Mouse (Mus musculus) myocyte (in vitro differentiated cells): ENCODE measurements around the gene Slco3a1. TPM values are rescaled to one million over a fixed set of nuclear protein-coding genes. Genes with fewer than 3 reads are reported as not detected.

Source experiments
- H3K27me3 ChIP-seq: one replicate; pipeline ENCODE4 v1.6.1; 2011; ENCODE audit not compliant: control insufficient read depth, insufficient read depth, insufficient read length
- H3K36me3 ChIP-seq: one replicate; pipeline ENCODE4 v1.6.1; 2011; ENCODE audit not compliant: control insufficient read depth, insufficient read depth
- H3K4me2 ChIP-seq: one replicate; pipeline ENCODE4 v1.6.1; 2011; ENCODE audit warnings: low read depth, control low read depth
- H3K4me3 ChIP-seq: one replicate; pipeline ENCODE4 v1.5.1; 2011; ENCODE audit warnings: mild to moderate bottlenecking, control low read depth, moderate library complexity
- H3K79me2 ChIP-seq: one replicate; pipeline ENCODE4 v1.6.1; 2011; ENCODE audit not compliant: control insufficient read depth, insufficient read depth
- H3ac ChIP-seq: one replicate; pipeline ENCODE4 v1.6.1; 2011; ENCODE audit not compliant: control insufficient read depth, insufficient read length
- CEBPB ChIP-seq: IDR thresholded peaks from 2 replicates; pipeline ENCODE4 v1.6.1; 2011; ENCODE audit warnings: mild to moderate bottlenecking, moderate library complexity; ENCODE audit not compliant: poor library complexity, insufficient read depth, severe bottlenecking
- E2F4 ChIP-seq: IDR thresholded peaks from one replicate; pipeline ENCODE4 v1.6.1; 2011; ENCODE audit warnings: mild to moderate bottlenecking, control low read depth, moderate library complexity; ENCODE audit not compliant: insufficient read depth
- MAX ChIP-seq: IDR thresholded peaks from one replicate; pipeline ENCODE4 v1.6.1; 2011; ENCODE audit warnings: low read depth, mild to moderate bottlenecking, control low read depth
- MYOD1 ChIP-seq, 3 experiments: IDR thresholded peaks; one replicate each; pipeline ENCODE4 v1.6.1; 2011; ENCODE audit warnings: control low read depth in 2 of 3, low read depth in 2 of 3, mild to moderate bottlenecking in 2 of 3, moderate library complexity in 1 of 3; ENCODE audit not compliant: insufficient read length in 2 of 3, control insufficient read depth in 1 of 3
- MYOG ChIP-seq, 3 experiments: IDR thresholded peaks; one replicate each; pipeline ENCODE4 v1.6.1; 2011; ENCODE audit warnings: control low read depth in 2 of 3, low read depth in 2 of 3, mild to moderate bottlenecking in 2 of 3; ENCODE audit not compliant: insufficient read length in 2 of 3, control insufficient read depth in 1 of 3, insufficient read depth in 1 of 3
- POLR2A ChIP-seq: IDR thresholded peaks from one replicate; pipeline ENCODE4 v1.6.1; 2011; ENCODE audit warnings: low read depth, mild to moderate bottlenecking, control low read depth, moderate library complexity; ENCODE audit not compliant: insufficient read length
- POLR2AphosphoS2 ChIP-seq: IDR thresholded peaks from one replicate; pipeline ENCODE4 v1.6.1; 2011; ENCODE audit warnings: low read depth, control low read depth; ENCODE audit not compliant: insufficient read length
- REST ChIP-seq: IDR thresholded peaks from one replicate; pipeline ENCODE4 v1.6.1; 2011; ENCODE audit warnings: mild to moderate bottlenecking, control low read depth, moderate library complexity; ENCODE audit not compliant: insufficient read depth, insufficient read length
- SRF ChIP-seq: IDR thresholded peaks from one replicate; pipeline ENCODE4 v1.6.1; 2011; ENCODE audit warnings: low read depth; ENCODE audit not compliant: control insufficient read depth, insufficient read length
- TCF12 ChIP-seq: IDR thresholded peaks from one replicate; pipeline ENCODE4 v1.6.1; 2011; ENCODE audit warnings: mild to moderate bottlenecking, control low read depth; ENCODE audit not compliant: poor library complexity, insufficient read depth, severe bottlenecking
- TCF3 ChIP-seq: IDR thresholded peaks from one replicate; pipeline ENCODE4 v1.6.1; 2011; ENCODE audit warnings: low read depth, control low read depth; ENCODE audit not compliant: insufficient read length
- USF1 ChIP-seq: IDR thresholded peaks from one replicate; pipeline ENCODE4 v1.6.1; 2011; ENCODE audit warnings: low read depth, mild to moderate bottlenecking, control low read depth, moderate library complexity
- polyA plus RNA-seq: library from polyadenylated mRNA; unstranded; fragments of >200 nt; fragmentation: generic; extraction: Trizol; gene quantifications from one replicate; pipeline ENCODE4 v1.2.1, GENCODE M21; 2012; ENCODE audit warnings: missing spikeins

Slco3a1 gene
- polyA plus RNA-seq, 1 experiment = 50.7 TPM

DNA sequence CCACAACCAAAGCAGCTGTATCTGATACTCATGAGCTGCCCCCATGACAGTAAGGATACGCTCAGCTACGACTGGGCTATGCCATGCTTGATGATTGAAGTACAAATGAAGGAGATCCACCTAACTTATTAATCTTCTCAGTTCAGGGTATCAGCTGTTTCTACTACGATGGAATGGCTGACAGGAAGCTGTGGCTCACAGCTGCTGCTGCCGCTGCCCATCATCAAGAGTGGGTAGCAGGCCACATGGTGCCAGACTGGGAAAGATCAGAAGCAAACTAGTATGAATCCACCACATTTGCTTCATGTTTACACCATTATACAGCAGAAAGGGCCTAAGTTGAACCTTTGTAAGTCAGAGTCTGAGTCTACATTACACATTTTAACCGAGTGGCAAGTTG lies 109.4 kb downstream of the Slco3a1 start:
- H3K79me2 ChIP-seq = peaks cover 9% of the 10 kb centered on the region
- H3K4me2 ChIP-seq = peak overlapping the region; percentile 57
- TF ChIP-seq SRF = no peak
- TF ChIP-seq MYOG (IDR thresholded peaks at IDR 0.05; ENCODE audit: control insufficient read depth in 1 of 3, insufficient read depth in 1 of 3, insufficient read length in 2 of 3, low read depth in 2 of 3) = peak; percentile 38 to 86 (median 68)
- TF ChIP-seq MAX = no peak
- peak; percentile 90 to 98 (median 96) for TF ChIP-seq MYOD1 (IDR thresholded peaks at IDR 0.05; ENCODE audit: control insufficient read depth in 1 of 3, insufficient read length in 2 of 3, low read depth in 2 of 3)
- no peak for TF ChIP-seq USF1
- no peak for TF ChIP-seq POLR2AphosphoS2
- peak; percentile 55 for TF ChIP-seq TCF12
- no peak for TF ChIP-seq E2F4
- TF ChIP-seq POLR2A = no peak
- TF ChIP-seq TCF3 = peak; percentile 78
- TF ChIP-seq REST = no peak
- no peak for TF ChIP-seq CEBPB
- H3K4me3 ChIP-seq = no peak overlapping the region
- H3K36me3 ChIP-seq = no peaks in the 10 kb centered on the region
- H3ac ChIP-seq = no peak overlapping the region
- H3K27me3 ChIP-seq = no peaks in the 10 kb centered on the region

- Histone ChIP-seq H3K27me3 (no peaks in the 10 kb centered on the region), H3K4me2 (peak overlapping the region; percentile 49), H3K4me3 (no peak overlapping the region), H3ac (no peak overlapping the region), H3K36me3 (no peaks in the 10 kb centered on the region), H3K79me2 (peaks cover 9% of the 10 kb centered on the region)
- TF ChIP-seq TCF12 = no peak
- no peak for TF ChIP-seq MYOG (IDR thresholded peaks at IDR 0.05; ENCODE audit: control insufficient read depth in 1 of 3, insufficient read depth in 1 of 3, insufficient read length in 2 of 3, low read depth in 2 of 3)
- 0 out of 2 replicates have a peak, but pooled peaks have one; percentile 16 for TF ChIP-seq CEBPB
- no peak for TF ChIP-seq REST
- no peak for TF ChIP-seq POLR2AphosphoS2
Observed at GRCm38 (mm10) chr7:74442380-74442779, 112.2 kb downstream of the Slco3a1 start.

- TF ChIP-seq REST (no peak), E2F4 (no peak), CEBPB (no peak), MAX (no peak), POLR2A (no peak), POLR2AphosphoS2 (no peak), TCF3 (no peak), USF1 (no peak), MYOD1 (IDR thresholded peaks at IDR 0.05; ENCODE audit: control insufficient read depth in 1 of 3, insufficient read length in 2 of 3, low read depth in 2 of 3) (no peak), TCF12 (no peak), SRF (no peak), MYOG (IDR thresholded peaks at IDR 0.05; ENCODE audit: control insufficient read depth in 1 of 3, insufficient read depth in 1 of 3, insufficient read length in 2 of 3, low read depth in 2 of 3) (no peak)
- H3K4me2 ChIP-seq = no peak overlapping the region
- peaks cover 16% of the 10 kb centered on the region for H3K79me2 ChIP-seq
- no peaks in the 10 kb centered on the region for H3K27me3 ChIP-seq
- no peak overlapping the region for H3K4me3 ChIP-seq
- H3ac ChIP-seq = no peak overlapping the region
- no peaks in the 10 kb centered on the region for H3K36me3 ChIP-seq
Observed at GRCm38 (mm10) chr7:74437534-74437933, 117.0 kb downstream of the Slco3a1 start.

DNA sequence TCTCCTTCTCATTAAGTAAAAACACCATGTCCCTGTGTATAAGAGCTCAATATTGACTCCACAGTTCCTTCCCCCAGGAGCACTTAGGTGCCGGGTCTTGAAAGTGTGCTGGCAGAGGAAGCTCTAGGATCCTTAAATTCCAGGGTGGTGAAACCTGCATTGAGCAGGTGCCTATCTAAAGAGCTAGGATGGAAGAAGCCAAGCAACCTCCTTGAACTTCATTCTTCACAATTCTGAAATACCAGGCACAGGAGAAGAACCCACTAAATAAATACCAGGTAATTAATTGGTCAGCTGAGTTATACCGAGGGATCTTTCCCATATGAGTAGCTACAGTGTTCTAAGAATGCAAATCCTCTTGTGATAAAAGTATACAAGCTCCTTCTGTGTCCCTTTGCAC lies 117.9 kb downstream of the Slco3a1 start:
- TF ChIP-seq E2F4 (no peak), REST (no peak), TCF12 (no peak), SRF (no peak), POLR2A (no peak), POLR2AphosphoS2 (no peak), MYOD1 (IDR thresholded peaks at IDR 0.05; ENCODE audit: control insufficient read depth in 1 of 3, insufficient read length in 2 of 3, low read depth in 2 of 3) (no peak)
- no peak overlapping the region for H3K4me3 ChIP-seq
- H3K36me3 ChIP-seq = no peaks in the 10 kb centered on the region
- no peak overlapping the region for H3ac ChIP-seq
- no peaks in the 10 kb centered on the region for H3K27me3 ChIP-seq
- peaks cover 23% of the 10 kb centered on the region for H3K79me2 ChIP-seq
- H3K4me2 ChIP-seq = no peak overlapping the region

- H3K79me2 ChIP-seq = peaks cover 23% of the 10 kb centered on the region
- no peak overlapping the region for H3ac ChIP-seq
- no peak overlapping the region for H3K4me2 ChIP-seq
- TF ChIP-seq CEBPB (no peak), MYOG (IDR thresholded peaks at IDR 0.05; ENCODE audit: control insufficient read depth in 1 of 3, insufficient read depth in 1 of 3, insufficient read length in 2 of 3, low read depth in 2 of 3) (no peak), USF1 (no peak), MAX (no peak), MYOD1 (IDR thresholded peaks at IDR 0.05; ENCODE audit: control insufficient read depth in 1 of 3, insufficient read length in 2 of 3, low read depth in 2 of 3) (no peak)
- H3K36me3 ChIP-seq = no peaks in the 10 kb centered on the region
- H3K4me3 ChIP-seq = no peak overlapping the region
- no peaks in the 10 kb centered on the region for H3K27me3 ChIP-seq
Observed at GRCm38 (mm10) chr7:74432950-74433349, 121.6 kb downstream of the Slco3a1 start.
